Mouse (Mus musculus): ENCODE measurements around the gene Ttll5. TPM values are rescaled to one million over a fixed set of nuclear protein-coding genes. Genes with fewer than 3 reads are reported as not detected.

Gene Ttll5
- 10 to 100 TPM in 1 of 2 experiments, 1 to 10 TPM in 1; 9.9 to 13.6 TPM for total RNA-seq (2023)

DNA sequence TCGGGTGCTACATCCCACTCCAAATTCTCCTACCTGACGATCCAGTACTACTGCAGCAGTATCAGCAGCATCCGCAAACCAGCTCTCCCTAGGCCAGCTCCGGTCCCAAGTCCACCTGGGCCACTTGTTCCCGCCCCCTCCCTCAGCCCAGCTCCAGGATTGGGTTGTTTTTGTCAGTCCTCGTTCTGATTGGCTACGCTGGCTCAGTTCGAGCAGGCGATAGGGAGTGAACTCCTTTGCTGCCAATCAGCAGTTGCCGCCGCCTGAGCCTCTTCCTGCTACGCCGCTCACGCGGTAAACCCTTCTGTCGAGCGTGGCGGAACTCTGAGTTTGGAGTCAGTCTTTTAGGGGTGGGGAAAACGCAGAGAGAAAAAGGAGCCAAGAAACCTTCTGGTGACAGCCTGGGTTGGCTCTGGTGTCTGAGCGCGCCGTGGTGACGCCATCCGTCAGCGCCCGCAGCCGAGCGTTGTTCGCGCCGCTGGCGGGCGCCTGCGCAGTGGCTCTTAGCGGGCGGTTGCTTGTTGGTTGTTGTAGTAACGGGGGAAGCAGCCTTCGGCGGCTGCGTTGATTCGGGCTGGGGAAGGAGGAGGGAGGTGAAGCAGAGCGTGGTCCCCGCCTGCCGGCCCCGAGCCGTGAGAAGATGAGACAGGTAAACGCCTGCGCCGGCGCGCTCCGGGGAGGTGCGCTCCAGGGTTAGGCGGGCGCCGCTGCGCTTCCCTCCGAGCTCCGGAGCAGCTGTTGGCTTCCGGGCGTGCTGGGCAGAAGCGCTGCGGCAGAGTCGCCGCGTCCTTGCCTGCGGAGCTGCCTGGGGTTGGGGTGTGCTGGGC lies at the start of gene Ttll5, which contains the start of gene Erg28:
Gene Ttll5 (plus strand): TSS at position 222 of the 827 bp plus-strand sequence.
Gene Erg28 (minus strand): TSS at position 113 of the 827 bp plus-strand sequence.

GRCm38 (mm10) chr12:86078553-86079201 lies 254.2 kb downstream of the Ttll5 start, which contains the start of gene Tgfb3:
TSS of gene Tgfb3 (minus strand) at chr12:86079041.

GRCm38 (mm10) chr12:86082481-86083012 lies 258.1 kb downstream of the Ttll5 start, which contains the start of gene Ift43:
TSS of gene Ift43 (plus strand) at chr12:86082541.

Other genes starting within 250 kb of the Ttll5 start
- 10 to 100 TPM; 66.3 to 84.9 TPM for gene Jdp2, start 225.6 kb upstream of the Ttll5 start, total RNA-seq (2023)
- gene Batf, start 138.0 kb upstream of the Ttll5 start, total RNA-seq (2023): 10 to 100 TPM; 13.8 to 16.4 TPM
- under 1 TPM in 1 of 2 experiments, not detected in 1; 0.39 TPM for gene Flvcr2, start 78.1 kb upstream of the Ttll5 start, total RNA-seq (2023)
- gene Erg28, start 109 bp upstream of the Ttll5 start, total RNA-seq (2023): 10 to 100 TPM; 15.3 to 17.8 TPM

All from neutrophil, adult 83 days (primary cell).